Mouse (Mus musculus) hindbrain, embryonic 16.5 days (tissue): Measurements from ENCODE around the gene Dab2ip. TPM values are rescaled to one million over a fixed set of nuclear protein-coding genes. Genes with fewer than 3 reads are reported as not detected.

Source experiments
- ATAC-seq: fragments of 200-750 bp; cut with Nextera tagmentation; 2 replicates; pipeline ENCODE4 v1.8.0; 2017; ENCODE audit warnings: moderate TSS enrichment, moderate library complexity
- H3K27ac ChIP-seq: fragments of 300-500 bp; sonication (generic); 2 replicates; pipeline ENCODE4 v1.5.1; 2014; ENCODE audit warnings: low read depth, mild to moderate bottlenecking, control low read depth, low read length, moderate library complexity
- H3K27me3 ChIP-seq: fragments of 300-500 bp; sonication (generic); replicated peaks from 2 replicates; pipeline ENCODE4 v1.6.1; 2014; ENCODE audit warnings: low read length; ENCODE audit not compliant: control insufficient read depth, insufficient read depth
- H3K36me3 ChIP-seq: fragments of 300-500 bp; sonication (generic); 2 replicates; pipeline ENCODE4 v1.6.1; 2014; ENCODE audit warnings: mild to moderate bottlenecking, low read length, moderate library complexity, mixed read lengths; ENCODE audit not compliant: control insufficient read depth, insufficient read depth
- H3K4me1 ChIP-seq: fragments of 300-500 bp; sonication (generic); 2 replicates; pipeline ENCODE4 v1.6.1; 2014; ENCODE audit warnings: low read depth, low read length; ENCODE audit not compliant: control insufficient read depth, insufficient read depth
- H3K4me2 ChIP-seq: fragments of 300-500 bp; sonication (generic); 2 replicates; pipeline ENCODE4 v1.6.1; 2014; ENCODE audit warnings: mild to moderate bottlenecking, low read length, control low read depth, moderate library complexity
- H3K4me3 ChIP-seq: fragments of 300-500 bp; sonication (generic); 2 replicates; pipeline ENCODE4 v1.5.1; 2014; ENCODE audit warnings: mild to moderate bottlenecking, low read length, control low read depth, moderate library complexity
- H3K9ac ChIP-seq: fragments of 300-500 bp; sonication (generic); 2 replicates; pipeline ENCODE4 v1.6.1; 2014; ENCODE audit warnings: low read depth, mild to moderate bottlenecking, control low read depth, low read length, moderate library complexity
- H3K9me3 ChIP-seq: fragments of 300-500 bp; sonication (generic); 2 replicates; pipeline ENCODE4 v1.6.1; 2014; ENCODE audit warnings: mild to moderate bottlenecking, low read length, moderate library complexity; ENCODE audit not compliant: control insufficient read depth
- WGBS: fragments of 180-500 bp; shearing (Covaris S2); extraction: QIAGEN DNeasy Blood & Tissue Kit; methylation state at CpG from one replicate; pipeline ENCODE4 v1.1.7; 2014; 5-methylcytosine and 5-hydroxymethylcytosine counted together
- polyA plus RNA-seq: library from polyadenylated mRNA; unstranded; fragments of >200 nt; fragmentation: Nextera tagmentation; extraction: Ambion mirVana; gene quantifications from 2 replicates; pipeline ENCODE4 v1.2.1, GENCODE M21; 2015

Dab2ip gene
- polyA plus RNA-seq, 1 experiment from 2014 or later: 27.6 TPM

GRCm38 (mm10) chr2:35640576-35640975 lies 82.5 kb downstream of the Dab2ip start:
- Histone ChIP-seq H3K9ac (no peak overlapping the region), H3K4me2 (no peak overlapping the region), H3K36me3 (no peaks in the 10 kb centered on the region), H3K27me3 (no peaks in the 10 kb centered on the region), H3K4me3 (no peak overlapping the region), H3K4me1 (no peaks in the 10 kb centered on the region; the same call in none of the 2 replicates), H3K9me3 (no peaks in the 10 kb centered on the region), H3K27ac (no peak overlapping the region)
- no peak for ATAC-seq
- WGBS: 79% methylated on average over 13 of the region's 13 CpGs

GRCm38 (mm10) chr2:35642224-35642623 lies 84.2 kb downstream of the Dab2ip start:
- 89% methylated on average over 6 of the region's 7 CpGs for WGBS
- Histone ChIP-seq H3K4me1 (no peaks in the 10 kb centered on the region; the same call in none of the 2 replicates), H3K4me2 (no peak overlapping the region), H3K36me3 (no peaks in the 10 kb centered on the region), H3K27me3 (no peaks in the 10 kb centered on the region), H3K4me3 (no peak overlapping the region), H3K9me3 (no peaks in the 10 kb centered on the region), H3K9ac (no peak overlapping the region), H3K27ac (no peak overlapping the region)
- ATAC-seq: no peak

DNA sequence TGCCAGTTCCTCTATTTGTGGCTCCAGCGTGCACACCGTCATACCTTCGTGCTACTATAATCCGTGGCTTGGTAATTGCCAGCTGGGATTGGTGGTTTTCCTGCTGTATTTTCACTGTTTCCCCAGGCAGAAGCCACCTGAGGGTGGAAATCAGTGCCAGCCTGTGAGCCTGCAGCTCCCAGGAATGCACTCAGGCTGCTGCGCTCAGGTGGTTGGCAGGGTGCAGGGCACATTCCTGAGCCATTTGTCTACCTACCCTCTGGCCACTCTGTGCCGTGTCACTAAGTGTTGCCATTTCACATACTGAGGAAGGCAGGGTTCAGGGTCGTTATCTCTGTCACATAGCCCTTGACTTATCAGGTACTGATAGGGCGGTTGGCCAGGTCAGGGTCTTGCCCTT lies 88.5 kb downstream of the Dab2ip start:
- H3K27me3 ChIP-seq: no peaks in the 10 kb centered on the region
- no peak overlapping the region for H3K4me3 ChIP-seq
- H3K4me2 ChIP-seq: no peak overlapping the region
- H3K4me1 ChIP-seq: no peaks in the 10 kb centered on the region
- ATAC-seq: no peak
- no peak overlapping the region for H3K9ac ChIP-seq
- no peaks in the 10 kb centered on the region for H3K36me3 ChIP-seq
- WGBS: 97% methylated on average over 8 of the region's 8 CpGs
- no peaks in the 10 kb centered on the region for H3K9me3 ChIP-seq
- no peak overlapping the region for H3K27ac ChIP-seq

GRCm38 (mm10) chr2:35649708-35650107 lies 91.6 kb downstream of the Dab2ip start:
- H3K4me3 ChIP-seq: no peak overlapping the region
- no peaks in the 10 kb centered on the region for H3K36me3 ChIP-seq
- 33% methylated on average over 4 of the region's 4 CpGs for WGBS
- ATAC-seq: peak; percentile 57; the same call in 1 of the 2 replicates
- no peak overlapping the region for H3K4me2 ChIP-seq
- no peak overlapping the region for H3K9ac ChIP-seq
- H3K27ac ChIP-seq: no peak overlapping the region
- no peaks in the 10 kb centered on the region for H3K4me1 ChIP-seq
- H3K9me3 ChIP-seq: no peaks in the 10 kb centered on the region
- H3K27me3 ChIP-seq: no peaks in the 10 kb centered on the region

GRCm38 (mm10) chr2:35651297-35651731 lies 93.2 kb downstream of the Dab2ip start:
- Histone ChIP-seq H3K4me3 (no peak overlapping the region), H3K36me3 (no peaks in the 10 kb centered on the region), H3K4me2 (no peak overlapping the region), H3K9me3 (no peaks in the 10 kb centered on the region), H3K27ac (no peak overlapping the region), H3K9ac (0 out of 2 replicates have a peak overlapping the region, but pooled peaks have one; percentile 25), H3K4me1 (no peaks in the 10 kb centered on the region), H3K27me3 (no peaks in the 10 kb centered on the region)
- no peak for ATAC-seq
- 49% methylated on average over 6 of the region's 6 CpGs for WGBS

GRCm38 (mm10) chr2:35652984-35653383 lies 94.9 kb downstream of the Dab2ip start:
- WGBS: 85% methylated on average over 4 of the region's 4 CpGs
- Histone ChIP-seq H3K9me3 (no peaks in the 10 kb centered on the region), H3K27ac (no peak overlapping the region), H3K9ac (no peak overlapping the region), H3K36me3 (no peaks in the 10 kb centered on the region), H3K4me3 (no peak overlapping the region), H3K27me3 (no peaks in the 10 kb centered on the region), H3K4me2 (no peak overlapping the region), H3K4me1 (no peaks in the 10 kb centered on the region)
- no peak for ATAC-seq

DNA sequence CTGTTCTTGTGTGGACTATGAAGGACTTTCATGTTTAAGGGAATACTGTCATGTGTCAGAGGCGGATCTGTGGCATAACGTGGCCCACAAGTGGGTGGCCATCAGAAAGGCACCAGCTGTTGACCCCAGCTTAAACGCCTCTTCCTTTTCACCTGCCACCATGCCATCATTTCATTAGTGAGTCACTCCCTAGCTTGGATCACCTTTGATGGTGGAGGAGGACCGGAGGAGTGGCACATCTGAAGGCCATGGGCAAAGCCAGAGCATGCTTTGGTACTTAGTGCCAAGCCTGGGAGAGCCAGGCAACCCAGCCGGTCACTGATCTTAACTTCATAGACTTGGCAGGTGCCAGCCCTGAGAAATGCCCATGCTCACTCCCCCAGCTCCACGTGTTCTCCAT lies 96.7 kb downstream of the Dab2ip start:
- no peaks in the 10 kb centered on the region for H3K4me1 ChIP-seq
- no peak overlapping the region for H3K4me2 ChIP-seq
- WGBS: 95% methylated on average over 6 of the region's 6 CpGs
- no peak overlapping the region for H3K27ac ChIP-seq
- H3K27me3 ChIP-seq: no peaks in the 10 kb centered on the region
- H3K9me3 ChIP-seq: no peaks in the 10 kb centered on the region
- no peak overlapping the region for H3K4me3 ChIP-seq
- H3K36me3 ChIP-seq: no peaks in the 10 kb centered on the region
- ATAC-seq: no peak
- H3K9ac ChIP-seq: no peak overlapping the region

DNA sequence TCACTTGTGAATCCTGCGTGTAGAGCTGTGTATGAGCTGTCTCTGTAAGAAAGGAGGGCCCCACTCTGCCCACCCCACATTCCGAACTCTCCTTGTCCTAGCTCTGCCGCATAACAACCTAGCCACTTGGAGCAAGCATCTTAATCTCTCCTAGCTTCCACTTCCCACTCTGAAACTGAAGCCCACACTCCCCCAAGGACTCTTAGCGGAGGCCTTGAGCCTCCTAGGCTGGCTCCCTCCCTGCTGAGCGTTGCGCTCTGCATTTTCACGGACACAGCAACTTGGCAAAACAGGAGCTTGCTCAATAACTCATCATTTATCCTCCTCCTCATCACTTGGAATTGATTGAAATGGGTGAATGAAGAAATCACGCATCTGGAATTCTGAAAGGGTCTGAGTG lies 97.9 kb downstream of the Dab2ip start:
- H3K27me3 ChIP-seq: no peaks in the 10 kb centered on the region
- H3K36me3 ChIP-seq: no peaks in the 10 kb centered on the region
- no peak for ATAC-seq
- H3K4me2 ChIP-seq: no peak overlapping the region
- no peak overlapping the region for H3K27ac ChIP-seq
- no peaks in the 10 kb centered on the region for H3K9me3 ChIP-seq
- H3K9ac ChIP-seq: no peak overlapping the region
- peaks cover 6% of the 10 kb centered on the region for H3K4me1 ChIP-seq
- WGBS: 49% methylated on average over 8 of the region's 8 CpGs
- H3K4me3 ChIP-seq: no peak overlapping the region

GRCm38 (mm10) chr2:35658311-35658710 lies 100.2 kb downstream of the Dab2ip start:
- WGBS: 67% methylated on average over 3 of the region's 3 CpGs

More at GRCm38 (mm10) chr2:35658311-35658710, 100.2 kb downstream of the Dab2ip start:
- ATAC-seq: no peak
- no peak overlapping the region for H3K9ac ChIP-seq
- H3K9me3 ChIP-seq: no peaks in the 10 kb centered on the region
- peaks cover 18% of the 10 kb centered on the region for H3K4me1 ChIP-seq
- H3K36me3 ChIP-seq: no peaks in the 10 kb centered on the region
- no peak overlapping the region for H3K4me2 ChIP-seq
- no peak overlapping the region for H3K4me3 ChIP-seq
- H3K27ac ChIP-seq: no peak overlapping the region
- no peaks in the 10 kb centered on the region for H3K27me3 ChIP-seq
